Mouse (Mus musculus): ENCODE data around the gene Ppp1r27. TPM values are rescaled to one million over a fixed set of nuclear protein-coding genes. Genes with fewer than 3 reads are reported as not detected.
"Not testable (repeated sequence)": the region's sequence is repeated elsewhere in the genome, so short reads cannot be mapped to it uniquely, and the experiment has no call there.

The Ppp1r27 gene
- 0.50 and 7.6 TPM in 2 replicates for polyA plus RNA-seq (2015; fragmentation: Nextera tagmentation; extraction: Ambion mirVana)

DNA sequence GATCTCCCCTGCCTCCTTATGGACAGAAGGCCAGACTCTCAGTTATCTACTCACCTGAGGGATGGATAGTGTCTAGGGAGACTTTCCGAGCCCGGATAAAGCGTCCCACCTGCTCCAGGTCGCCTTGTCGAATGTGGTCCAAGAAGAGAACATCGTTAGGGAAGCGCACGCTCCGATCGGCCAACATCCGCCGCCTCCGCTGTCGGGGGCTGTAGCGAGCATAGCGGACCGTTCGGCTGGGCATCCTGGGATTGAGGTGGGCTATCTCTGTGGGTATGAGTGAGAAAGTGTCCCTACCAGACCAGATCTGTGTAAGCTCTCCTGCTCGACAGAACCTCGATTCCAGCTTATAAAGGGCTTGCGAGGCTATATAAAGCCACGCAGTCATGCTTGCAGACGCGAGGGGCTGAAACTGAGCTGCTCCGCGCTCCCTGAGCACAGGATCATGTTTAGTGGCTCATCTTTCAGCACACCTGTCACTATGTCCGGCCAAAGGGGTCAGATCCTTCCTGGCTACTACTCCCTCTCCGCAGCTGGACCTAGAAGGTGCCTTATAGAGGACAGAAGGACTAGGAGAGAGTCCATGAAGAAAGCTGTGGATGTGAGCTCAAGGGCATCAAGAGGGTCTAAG is at the start of gene Ppp1r27:
TSS of gene Ppp1r27 (minus strand) at position 323 of the 631 bp plus-strand sequence.
- Histone ChIP-seq H3K36me3 (no peaks in the 10 kb centered on the region), H3K4me1 (replicated peaks) (peaks cover 39% of the 10 kb centered on the region), H3K9me3 (replicated peaks) (no peaks in the 10 kb centered on the region), H3K27ac (peak within 1 kb of the TSS; percentile 94), H3K27me3 (no peaks in the 10 kb centered on the region), H3K9ac (peak within 1 kb of the TSS; percentile 97), H3K4me2 (peak within 1 kb of the TSS; percentile 87), H3K4me3 (peak within 1 kb of the TSS; percentile 96)
- no peak for ATAC-seq (replicated peaks; ENCODE audit: insufficient number of reproducible peaks, insufficient read depth, low FRiP score, low read depth)
- 90% methylated on average over 28 of the region's 28 CpGs for WGBS

DNA sequence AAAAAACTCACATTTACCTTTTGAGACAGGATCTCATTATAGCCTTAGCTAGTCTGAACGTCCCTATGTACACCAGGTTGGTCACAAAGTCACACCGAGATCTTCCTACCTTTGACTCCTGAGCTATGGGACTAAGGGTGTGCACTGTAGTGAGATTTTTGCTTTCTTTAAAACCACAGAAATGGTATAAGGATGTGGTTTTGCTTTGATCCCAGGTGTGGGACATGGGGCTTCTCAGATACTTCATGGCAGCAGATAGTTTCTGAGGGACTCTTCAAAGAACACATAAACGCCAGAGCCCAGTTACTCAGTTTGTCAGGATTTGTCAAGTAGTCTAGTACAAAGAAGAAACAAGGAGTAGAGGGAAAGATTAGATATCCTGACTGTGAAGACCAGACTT is 49.8 kb upstream of the Ppp1r27 start:
- no peak overlapping the region for H3K9ac ChIP-seq
- H3K36me3 ChIP-seq: peaks cover 59% of the 10 kb centered on the region
- whole genome bisulfite sequencing: 87% methylated on average over 3 of the region's 3 CpGs
- ATAC-seq (replicated peaks; ENCODE audit: insufficient number of reproducible peaks, insufficient read depth, low FRiP score, low read depth): no peak
- H3K4me2 ChIP-seq: no peak overlapping the region
- H3K9me3 ChIP-seq (replicated peaks): no peaks in the 10 kb centered on the region
- no peak overlapping the region for H3K4me3 ChIP-seq
- no peaks in the 10 kb centered on the region for H3K27me3 ChIP-seq
- no peak overlapping the region for H3K27ac ChIP-seq
- peaks cover 31% of the 10 kb centered on the region for H3K4me1 ChIP-seq (replicated peaks)

DNA sequence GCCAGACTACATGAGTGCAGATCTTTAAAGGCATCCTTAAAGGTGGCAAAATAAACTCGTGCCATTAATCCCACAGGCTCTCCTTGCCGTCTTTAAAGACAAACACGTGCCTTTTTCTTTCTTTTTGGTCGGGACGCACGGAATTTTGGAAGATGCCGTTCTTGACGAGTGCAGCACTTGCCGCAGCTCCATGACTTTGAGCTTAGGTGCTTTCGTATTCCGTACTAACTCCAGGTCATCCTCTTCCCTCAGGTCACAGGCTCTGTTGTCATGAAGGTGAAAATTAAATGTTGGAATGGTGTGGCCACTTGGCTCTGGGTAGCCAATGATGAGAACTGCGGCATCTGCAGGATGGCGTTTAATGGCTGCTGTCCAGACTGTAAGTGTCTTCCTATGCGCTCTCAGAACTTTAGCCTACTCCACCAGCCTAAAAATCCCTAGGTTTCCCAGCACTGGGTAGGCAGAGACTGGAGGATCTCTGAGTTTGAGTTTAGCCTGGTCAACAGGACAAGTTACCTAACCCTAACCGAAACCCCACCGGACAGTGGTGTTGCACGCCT is 48.1 kb upstream of the Ppp1r27 start:
- peak overlapping the region; percentile 93 for H3K27ac ChIP-seq
- peak overlapping the region; percentile 71 for H3K9ac ChIP-seq
- H3K27me3 ChIP-seq: no peaks in the 10 kb centered on the region
- no peaks in the 10 kb centered on the region for H3K9me3 ChIP-seq (replicated peaks)
- peaks cover 57% of the 10 kb centered on the region for H3K36me3 ChIP-seq
- peaks cover 31% of the 10 kb centered on the region for H3K4me1 ChIP-seq (replicated peaks)
- no peak for ATAC-seq (replicated peaks; ENCODE audit: insufficient number of reproducible peaks, insufficient read depth, low FRiP score, low read depth)
- H3K4me2 ChIP-seq: peak overlapping the region; percentile 92
- 43% methylated on average over 17 of the region's 17 CpGs for WGBS
- H3K4me3 ChIP-seq: peak overlapping the region; percentile 98

- peaks cover 58% of the 10 kb centered on the region for H3K36me3 ChIP-seq
- under 1% methylated on average over 88 of the region's 88 CpGs for WGBS
These were observed 47.5 kb upstream of the Ppp1r27 start, which contains the start of the genes Alyref and Anapc11 for GRCm38 (mm10) chr11:120598283-120598989. Alyref (minus strand) TSS chr11:120598365. Anapc11 (plus strand) TSS chr11:120598421.

DNA sequence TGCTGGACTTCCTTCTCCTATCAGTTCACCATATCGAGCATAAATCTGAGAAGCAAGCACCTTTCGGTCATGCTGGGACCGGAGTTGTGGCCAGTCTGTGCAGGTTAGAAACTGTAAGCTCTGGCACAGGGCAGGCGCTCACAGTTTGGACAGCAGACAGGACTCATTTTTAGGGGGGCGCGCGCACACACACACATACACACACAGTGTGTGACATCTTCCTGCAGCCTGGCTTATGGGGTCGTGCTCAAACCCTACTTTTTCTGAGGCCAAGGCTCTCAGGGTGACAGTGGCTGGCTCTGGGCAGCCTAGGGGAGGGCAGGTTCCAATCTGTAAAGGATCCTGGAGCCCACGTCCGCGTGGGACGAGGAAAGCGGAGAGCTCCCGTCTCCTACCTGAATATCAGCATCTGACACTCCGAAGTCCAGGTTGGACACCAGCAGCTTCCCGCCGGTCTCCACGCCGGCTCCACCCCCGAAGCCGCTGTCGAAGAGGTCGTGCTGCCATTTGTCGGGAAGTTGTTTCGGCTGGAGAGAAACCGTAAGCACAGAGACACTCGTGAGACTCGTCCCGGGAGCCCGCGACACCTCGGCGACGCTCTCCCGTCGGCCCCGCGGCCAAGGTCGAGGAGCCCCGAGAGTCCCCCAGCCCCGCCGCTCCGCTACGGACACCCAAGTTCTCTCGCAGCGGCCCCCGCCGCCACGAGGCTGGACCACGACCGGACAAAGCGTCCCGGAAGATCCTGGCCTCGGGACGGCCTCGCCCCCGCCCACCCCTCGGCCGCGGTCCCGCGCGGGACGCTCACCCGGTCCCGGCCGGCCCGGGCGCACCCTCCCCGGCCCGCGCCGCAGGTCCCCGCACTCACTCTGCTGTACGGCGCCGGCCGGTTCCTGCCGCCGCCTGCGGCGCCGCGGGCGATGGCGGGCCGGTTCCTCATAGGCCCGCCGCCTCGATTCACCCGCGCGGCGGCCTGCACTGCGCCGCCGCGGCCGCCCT is 46.6 kb upstream of the Ppp1r27 start:
- Histone ChIP-seq H3K9me3 (replicated peaks) (no peaks in the 10 kb centered on the region), H3K27me3 (no peaks in the 10 kb centered on the region), H3K4me1 (replicated peaks) (peaks cover 31% of the 10 kb centered on the region), H3K9ac (peak overlapping the region; percentile 99), H3K36me3 (peaks cover 58% of the 10 kb centered on the region), H3K4me3 (peak overlapping the region; percentile 98), H3K4me2 (peak overlapping the region; percentile 92), H3K27ac (peak overlapping the region; percentile 93)
- 3% methylated on average over 91 of the region's 99 CpGs for WGBS
- ATAC-seq (replicated peaks; ENCODE audit: insufficient number of reproducible peaks, insufficient read depth, low FRiP score, low read depth): peak; percentile 50

More at GRCm38 (mm10) chr11:120598283-120598989, 47.5 kb upstream of the Ppp1r27 start, which contains the start of the genes Alyref and Anapc11:
- H3K9me3 ChIP-seq (replicated peaks): no peaks in the 10 kb centered on the region
- peak; percentile 96 for ATAC-seq (replicated peaks; ENCODE audit: insufficient number of reproducible peaks, insufficient read depth, low FRiP score, low read depth)
- peak within 1 kb of the TSS; percentile 93 for H3K27ac ChIP-seq
- peaks cover 31% of the 10 kb centered on the region for H3K4me1 ChIP-seq (replicated peaks)
- H3K4me2 ChIP-seq: peak within 1 kb of the TSS; percentile 92
- no peaks in the 10 kb centered on the region for H3K27me3 ChIP-seq
- H3K4me3 ChIP-seq: peak within 1 kb of the TSS; percentile 98
- peak within 1 kb of the TSS; percentile 99 for H3K9ac ChIP-seq

- no peak overlapping the region for H3K27ac ChIP-seq
- no peak overlapping the region for H3K9ac ChIP-seq
- no peak overlapping the region for H3K4me3 ChIP-seq
- H3K36me3 ChIP-seq: peaks cover 82% of the 10 kb centered on the region
- ATAC-seq (replicated peaks; ENCODE audit: insufficient number of reproducible peaks, insufficient read depth, low FRiP score, low read depth): no peak
- 79% methylated on average over 6 of the region's 6 CpGs for WGBS
- no peaks in the 10 kb centered on the region for H3K9me3 ChIP-seq (replicated peaks)
- no peaks in the 10 kb centered on the region for H3K27me3 ChIP-seq
- H3K4me2 ChIP-seq: no peak overlapping the region
- H3K4me1 ChIP-seq (replicated peaks): no peaks in the 10 kb centered on the region
These were observed 37.6 kb upstream of the Ppp1r27 start for GRCm38 (mm10) chr11:120588531-120588930.

DNA sequence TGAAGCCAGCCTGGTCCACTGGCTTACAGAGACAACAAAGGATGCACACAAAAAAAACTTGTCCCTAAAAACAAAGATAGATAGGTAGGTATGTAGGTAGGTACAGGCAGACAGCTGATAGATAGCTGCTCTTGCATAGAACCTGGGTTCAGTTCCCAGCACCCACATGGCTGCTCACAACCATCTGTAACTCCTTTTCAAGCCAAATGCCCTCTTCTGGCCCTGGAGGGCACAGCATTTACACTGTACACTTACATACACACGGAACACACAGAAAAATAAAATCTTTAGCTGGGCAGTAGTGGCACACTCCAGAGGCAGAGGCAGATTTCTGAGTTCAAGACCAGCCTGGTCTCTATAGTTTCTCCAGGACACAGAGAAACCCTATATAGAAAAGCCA is 33.0 kb upstream of the Ppp1r27 start:
- ATAC-seq (replicated peaks; ENCODE audit: insufficient number of reproducible peaks, insufficient read depth, low FRiP score, low read depth): no peak
- Histone ChIP-seq H3K4me2 (no peak overlapping the region), H3K27ac (no peak overlapping the region), H3K9me3 (replicated peaks) (no peaks in the 10 kb centered on the region), H3K4me3 (no peak overlapping the region), H3K4me1 (replicated peaks) (peaks cover 23% of the 10 kb centered on the region), H3K36me3 (peaks cover 48% of the 10 kb centered on the region), H3K9ac (no peak overlapping the region), H3K27me3 (no peaks in the 10 kb centered on the region)
- 96% methylated on average over 1 of the region's 1 CpGs for WGBS

- not testable (repeated sequence) for H3K27me3 ChIP-seq; ATAC-seq (replicated peaks; ENCODE audit: insufficient number of reproducible peaks, insufficient read depth, low FRiP score, low read depth); H3K9ac ChIP-seq; H3K27ac ChIP-seq; H3K4me2 ChIP-seq; H3K4me3 ChIP-seq; H3K9me3 ChIP-seq (replicated peaks)
- H3K4me1 ChIP-seq (replicated peaks): peaks cover 26% of the 10 kb centered on the region
- peaks cover 50% of the 10 kb centered on the region for H3K36me3 ChIP-seq
- 90% methylated on average over 2 of the region's 2 CpGs for WGBS
These were observed 32.0 kb upstream of the Ppp1r27 start for GRCm38 (mm10) chr11:120582982-120583293.

- ATAC-seq (replicated peaks; ENCODE audit: insufficient number of reproducible peaks, insufficient read depth, low FRiP score, low read depth): no peak
- Histone ChIP-seq H3K4me1 (replicated peaks) (peaks cover 26% of the 10 kb centered on the region), H3K9me3 (replicated peaks) (no peaks in the 10 kb centered on the region), H3K27ac (peak overlapping the region; percentile 91), H3K27me3 (no peaks in the 10 kb centered on the region), H3K36me3 (peaks cover 50% of the 10 kb centered on the region), H3K4me2 (peak overlapping the region; percentile 93), H3K4me3 (peak overlapping the region; percentile 71), H3K9ac (peak overlapping the region; percentile 89)
- WGBS: 73% methylated on average over 8 of the region's 8 CpGs
These were observed 31.5 kb upstream of the Ppp1r27 start for GRCm38 (mm10) chr11:120582268-120582981.

GRCm38 (mm10) chr11:120581490-120582267 is 30.7 kb upstream of the Ppp1r27 start, which contains the start of gene Arhgdia:
Arhgdia (minus strand) TSS chr11:120581624.
- peaks cover 48% of the 10 kb centered on the region for H3K36me3 ChIP-seq
- no peaks in the 10 kb centered on the region for H3K27me3 ChIP-seq
- peaks cover 26% of the 10 kb centered on the region for H3K4me1 ChIP-seq (replicated peaks)
- no peaks in the 10 kb centered on the region for H3K9me3 ChIP-seq (replicated peaks)
- H3K4me2 ChIP-seq: peak within 1 kb of the TSS; percentile 93
- ATAC-seq (replicated peaks; ENCODE audit: insufficient number of reproducible peaks, insufficient read depth, low FRiP score, low read depth): peak; percentile 62
- H3K4me3 ChIP-seq: peak within 1 kb of the TSS; percentile 71
- 4% methylated on average over 69 of the region's 75 CpGs for WGBS
- peak within 1 kb of the TSS; percentile 91 for H3K27ac ChIP-seq
- H3K9ac ChIP-seq: peak within 1 kb of the TSS; percentile 89
